20 mouse cellular contexts compared by ENCODE assay signal in genomic region chr11:117471625-117472283, GRCm38 (mm10). TPM values are rescaled to one million over a fixed set of nuclear protein-coding genes. Genes with fewer than 3 reads are reported as not detected.
DNase-seq lines count a peak whose midpoint lies in the region; ATAC-seq and TF ChIP-seq lines count a peak whose summit lies in the region.
"Had no signal": no experiment of that assay in that cellular context is flagged by ENCODE, and none has a peak within 500 bp of the region (broad histone marks: within the 10 kb centered on the region; RNA-seq: fewer than 3 reads in every experiment).

No protein-coding gene starts in this region.

- peak; percentile 43; the same call in 1 of the 2 replicates for TF ChIP-seq EP300 in ES-Bruce4 (IDR thresholded peaks at IDR 0.05; ENCODE audit: insufficient read depth, low read depth, low read length)

- no peak for TF ChIP-seq POLR2A in ES-Bruce4 (IDR thresholded peaks at IDR 0.05; ENCODE audit: insufficient read depth, low read length)

- peaks cover 53% of the 10 kb centered on the region for H3K4me1 ChIP-seq in forebrain, embryonic 12.5 days
- no peaks in the 10 kb centered on the region; the same call in 1 of the 2 replicates for H3K4me1 ChIP-seq in forebrain, embryonic 11.5 days (replicated peaks; ENCODE audit: control insufficient read depth, insufficient read depth, low read length)
- peaks cover 13% of the 10 kb centered on the region for H3K4me1 ChIP-seq in ES-Bruce4 (ENCODE audit: control insufficient read depth, insufficient read depth, low read length)
- H3K4me1 ChIP-seq in hindbrain, embryonic 15.5 days (replicated peaks): peaks cover 41% of the 10 kb centered on the region
- H3K4me1 ChIP-seq: liver, embryonic 12.5 days had no signal

- no peak for TF ChIP-seq CTCF in ES-Bruce4 (IDR thresholded peaks at IDR 0.05; ENCODE audit: low read depth, low read length)

- H3K9ac ChIP-seq in forebrain, embryonic 12.5 days: no peak overlapping the region
- H3K9ac ChIP-seq in forebrain, embryonic 11.5 days (ENCODE audit: low read length): no peak overlapping the region
- no peak overlapping the region for H3K9ac ChIP-seq in ES-Bruce4 (ENCODE audit: low read depth, poor library complexity, severe bottlenecking)
- no peak overlapping the region for H3K9ac ChIP-seq in hindbrain, embryonic 15.5 days
- H3K9ac ChIP-seq: heart, embryonic 15.5 days; kidney, embryonic 15.5 days; liver, embryonic 12.5 days had no signal

- no peak overlapping the region for H3K4me2 ChIP-seq in forebrain, embryonic 12.5 days
- no peak overlapping the region for H3K4me2 ChIP-seq in forebrain, embryonic 11.5 days (ENCODE audit: low read depth, low read length, severe bottlenecking)
- no peak overlapping the region for H3K4me2 ChIP-seq in hindbrain, embryonic 15.5 days
- H3K4me2 ChIP-seq: heart, embryonic 15.5 days; kidney, embryonic 15.5 days; liver, embryonic 12.5 days had no signal

- WGBS in forebrain, embryonic 12.5 days: 51% methylated on average over 14 of the region's 14 CpGs
- 65% methylated on average over 14 of the region's 14 CpGs for WGBS in forebrain, embryonic 11.5 days
- 36% methylated on average over 14 of the region's 14 CpGs for WGBS in hindbrain, embryonic 15.5 days

- H3K4me3 ChIP-seq in forebrain, embryonic 12.5 days (replicated peaks): no peak overlapping the region
- no peak overlapping the region for H3K4me3 ChIP-seq in forebrain, embryonic 11.5 days (ENCODE audit: low read depth, low read length)
- no peak overlapping the region for H3K4me3 ChIP-seq in ES-Bruce4 (ENCODE audit: low read depth, low read length)
- H3K4me3 ChIP-seq in hindbrain, embryonic 15.5 days: no peak overlapping the region
- H3K4me3 ChIP-seq: heart, embryonic 15.5 days; kidney, embryonic 15.5 days; liver, embryonic 12.5 days had no signal

- ATAC-seq in forebrain, embryonic 12.5 days (ENCODE audit: low FRiP score): no peak
- no peak for ATAC-seq in forebrain, embryonic 11.5 days (replicated peaks; ENCODE audit: low FRiP score)
- ATAC-seq in hindbrain, embryonic 15.5 days (ENCODE audit: low FRiP score, low read depth): no peak
- ATAC-seq: liver, embryonic 12.5 days had no signal

- H3K9me3 ChIP-seq in forebrain, embryonic 12.5 days: no peaks in the 10 kb centered on the region
- H3K9me3 ChIP-seq in forebrain, embryonic 11.5 days (ENCODE audit: control insufficient read depth, low read length): no peaks in the 10 kb centered on the region
- no peaks in the 10 kb centered on the region for H3K9me3 ChIP-seq in ES-Bruce4 (replicated peaks; ENCODE audit: control insufficient read depth, insufficient read depth, low read length, poor library complexity, severe bottlenecking)
- H3K9me3 ChIP-seq in hindbrain, embryonic 15.5 days: no peaks in the 10 kb centered on the region
- H3K9me3 ChIP-seq: heart, embryonic 15.5 days; kidney, embryonic 15.5 days; liver, embryonic 12.5 days had no signal

- no peaks in the 10 kb centered on the region for H3K36me3 ChIP-seq in forebrain, embryonic 12.5 days (replicated peaks)
- no peaks in the 10 kb centered on the region for H3K36me3 ChIP-seq in forebrain, embryonic 11.5 days (ENCODE audit: control insufficient read depth, insufficient read depth, low read length)
- no peaks in the 10 kb centered on the region for H3K36me3 ChIP-seq in ES-Bruce4 (ENCODE audit: control insufficient read depth, insufficient read depth, low read length, poor library complexity, severe bottlenecking)
- no peaks in the 10 kb centered on the region for H3K36me3 ChIP-seq in hindbrain, embryonic 15.5 days
- H3K36me3 ChIP-seq: heart, embryonic 15.5 days; kidney, embryonic 15.5 days; liver, embryonic 12.5 days had no signal

- intact Hi-C loops in left cerebral cortex, postnatal 4 days (cut with DNase I): loop anchor here (10.0 kb wide), 2 partner anchors 77 to 183 kb away; partner anchors contain the start of gene Tnrc6c
- intact Hi-C loops in left cerebral cortex, postnatal 14 days (cut with DNase I): no loop called here

- peaks cover 31% of the 10 kb centered on the region; the same call in 1 of the 2 replicates for H3K27me3 ChIP-seq in forebrain, embryonic 12.5 days
- H3K27me3 ChIP-seq in forebrain, embryonic 11.5 days (ENCODE audit: control insufficient read depth, insufficient read depth, low read length): no peaks in the 10 kb centered on the region
- no peaks in the 10 kb centered on the region for H3K27me3 ChIP-seq in ES-Bruce4 (ENCODE audit: control insufficient read depth, insufficient read depth, low read length, poor library complexity, severe bottlenecking)
- H3K27me3 ChIP-seq in hindbrain, embryonic 15.5 days: peaks cover 10% of the 10 kb centered on the region; the same call in 1 of the 2 replicates

- peak overlapping the region; percentile 56; the same call in 1 of the 2 replicates for H3K27ac ChIP-seq in forebrain, embryonic 12.5 days
- H3K27ac ChIP-seq in forebrain, embryonic 11.5 days (ENCODE audit: low read depth, low read length): no peak overlapping the region
- no peak overlapping the region for H3K27ac ChIP-seq in ES-Bruce4 (ENCODE audit: insufficient read depth, low read length)
- H3K27ac ChIP-seq in hindbrain, embryonic 15.5 days (replicated peaks): peak overlapping the region; percentile 2; the same call in 1 of the 2 replicates
- H3K27ac ChIP-seq: heart, embryonic 15.5 days; kidney, embryonic 15.5 days; liver, embryonic 12.5 days had no signal

- no peak for DNase-seq in forebrain, embryonic 11.5 days (ENCODE audit: low spot score)
- DNase-seq in left cerebral cortex, postnatal 4 days: peak; percentile 39
- no peak for DNase-seq in left cerebral cortex, postnatal 14 days (ENCODE audit: low spot score in 2 of 2)
- DNase-seq in kidney, postnatal 14 days: no peak
- DNase-seq in kidney, adult 11 months: no peak
- DNase-seq: adrenal gland, adult 8-10 months; cerebellum, adult 11 months; cerebellum, postnatal 14 days; layer of hippocampus, postnatal 36 days; thymus, adult 18-20 months had no signal

RNA-seq across cellular contexts. Expression of gene Gm11733, which starts 12.4 kb away (rescaled TPM):
- polyA plus RNA-seq in forebrain, embryonic 12.5 days (2016; fragmentation: Nextera tagmentation; extraction: Ambion mirVana): 0.20 TPM in 1 of 2 replicates, not detected in the other
- polyA plus RNA-seq in forebrain, embryonic 11.5 days (2014; fragmentation: Nextera tagmentation; extraction: Ambion mirVana): not detected in 2 replicates
- not detected for total RNA-seq in left cerebral cortex, postnatal 4 days (2021)
- under 1 TPM in 1 of 2 experiments, not detected in 1; 0.35 TPM for total RNA-seq in left cerebral cortex, postnatal 14 days (2021)
- not detected in 2 replicates for polyA plus RNA-seq in ES-Bruce4 (2011; ENCODE audit: insufficient read depth, insufficient read length, low read depth, missing spikeins)
- polyA plus RNA-seq in hindbrain, embryonic 15.5 days (2015; fragmentation: Nextera tagmentation; extraction: Ambion mirVana): not detected in 2 replicates
- total RNA-seq: adrenal gland, adult 8-10 months; neutrophil, adult 5-6 weeks had no signal
- polyA plus RNA-seq: gonadal fat pad, adult 2 months; heart, embryonic 15.5 days; kidney, embryonic 15.5 days; liver, embryonic 12.5 days; lung, embryonic 16.5 days; stomach, embryonic 14.5 days had no signal

Comparison
In these comparisons a context has a peak if more than half of its experiments do, and no peak if none do; other contexts are left out.
1. H3K27ac ChIP-seq: peak in forebrain, embryonic 12.5 days (single experiment) and hindbrain, embryonic 15.5 days (single experiment); none in forebrain, embryonic 11.5 days (single experiment) and ES-Bruce4 (single experiment).